Mouse (Mus musculus) bone marrow, adult 2 months (tissue): ENCODE measurements around the gene Cenpu.

Source experiments
- CTCF ChIP-seq: fragments of 200-500 bp; IDR thresholded peaks from 2 replicates; pipeline ENCODE4 v1.5.1; 2011; ENCODE audit warnings: low read length, control low read depth; ENCODE audit not compliant: control insufficient read depth, insufficient read depth
- POLR2A ChIP-seq: fragments of 200-500 bp; IDR thresholded peaks from 2 replicates; pipeline ENCODE4 v1.6.1; 2011; ENCODE audit warnings: low read depth, mild to moderate bottlenecking, control low read depth, low read length, borderline replicate concordance; ENCODE audit not compliant: control insufficient read depth

- TF ChIP-seq POLR2A (no peak), CTCF (no peak)
Measured at GRCm38 (mm10) chr8:46628645-46629044, 76.8 kb downstream of the Cenpu start.
